Mouse (Mus musculus) erythroblast, embryonic 14.5 days (primary cell): Measurements from ENCODE around the gene Cdc73. TPM values are rescaled to one million over a fixed set of nuclear protein-coding genes. Genes with fewer than 3 reads are reported as not detected.

ENCODE experiments used
- H3K27me3 ChIP-seq: 2 replicates; pipeline ENCODE4 v1.6.1; 2012; ENCODE audit warnings: inconsistent platforms; ENCODE audit not compliant: control insufficient read depth
- H3K36me3 ChIP-seq: 2 replicates; pipeline ENCODE4 v1.6.1; 2012; ENCODE audit warnings: mild to moderate bottlenecking, inconsistent platforms; ENCODE audit not compliant: control insufficient read depth
- H3K4me1 ChIP-seq: 2 replicates; pipeline ENCODE4 v1.6.1; 2012; ENCODE audit warnings: inconsistent platforms; ENCODE audit not compliant: control insufficient read depth
- H3K4me3 ChIP-seq: replicated peaks from 2 replicates; pipeline ENCODE3; 2012; ENCODE audit warnings: moderate library complexity, mild to moderate bottlenecking, inconsistent platforms
- H3K9me3 ChIP-seq: 2 replicates; pipeline ENCODE4 v1.6.1; 2012; ENCODE audit warnings: low read length, inconsistent platforms, mixed read lengths; ENCODE audit not compliant: control insufficient read depth
- GATA1 ChIP-seq: IDR thresholded peaks from 2 replicates; pipeline ENCODE4 v1.6.1; 2012; ENCODE audit warnings: low read length, inconsistent platforms, mixed read lengths
- TAL1 ChIP-seq: IDR thresholded peaks from 3 replicates; pipeline ENCODE4 v1.6.1; 2012; ENCODE audit warnings: low read length, inconsistent platforms, mixed read lengths
- polyA plus RNA-seq: library from polyadenylated mRNA; stranded (reverse); fragments of >175 nt; gene quantifications from 2 replicates; pipeline ENCODE4 v1.2.3, GENCODE M21; 2012

Gene Cdc73
- 0.26 and 0.41 TPM in 2 replicates for polyA plus RNA-seq

GRCm38 (mm10) chr1:143702741-143703262 is at the start of gene Cdc73:
Cdc73 (minus strand) TSS chr1:143702893.
- H3K9me3 ChIP-seq, result no peaks in the 10 kb centered on the region
- H3K36me3 ChIP-seq, result peaks cover 13% of the 10 kb centered on the region
- peaks cover 4% of the 10 kb centered on the region for H3K27me3 ChIP-seq
- peak within 1 kb of the TSS; percentile 89 for H3K4me3 ChIP-seq
- peaks cover 22% of the 10 kb centered on the region for H3K4me1 ChIP-seq
- TF ChIP-seq GATA1 (no peak), TAL1 (no peak)

- H3K4me3 ChIP-seq, result no peak overlapping the region
These were observed 43.2 kb upstream of the Cdc73 start for GRCm38 (mm10) chr1:143745871-143746270.

GRCm38 (mm10) chr1:143742186-143742585 is 39.5 kb upstream of the Cdc73 start:
- TF ChIP-seq GATA1 (no peak), TAL1 (no peak)
- H3K36me3 ChIP-seq, result peaks cover 44% of the 10 kb centered on the region
- H3K9me3 ChIP-seq, result no peaks in the 10 kb centered on the region
- peaks cover 37% of the 10 kb centered on the region for H3K4me1 ChIP-seq
- no peak overlapping the region for H3K4me3 ChIP-seq
- H3K27me3 ChIP-seq, result no peaks in the 10 kb centered on the region

More at GRCm38 (mm10) chr1:143745871-143746270, 43.2 kb upstream of the Cdc73 start:
- Histone ChIP-seq H3K27me3 (no peaks in the 10 kb centered on the region), H3K36me3 (peaks cover 54% of the 10 kb centered on the region), H3K4me1 (peaks cover 21% of the 10 kb centered on the region), H3K9me3 (no peaks in the 10 kb centered on the region)
- no peak for TF ChIP-seq TAL1
- TF ChIP-seq GATA1, result no peak

- Histone ChIP-seq H3K36me3 (peaks cover 36% of the 10 kb centered on the region), H3K4me1 (peaks cover 37% of the 10 kb centered on the region), H3K9me3 (no peaks in the 10 kb centered on the region), H3K27me3 (no peaks in the 10 kb centered on the region), H3K4me3 (no peak overlapping the region)
- TF ChIP-seq TAL1 (no peak), GATA1 (no peak)
These were observed 38.6 kb upstream of the Cdc73 start for GRCm38 (mm10) chr1:143741331-143741730.

- Histone ChIP-seq H3K27me3 (no peaks in the 10 kb centered on the region), H3K9me3 (no peaks in the 10 kb centered on the region), H3K4me3 (peak overlapping the region; percentile 92), H3K4me1 (peaks cover 37% of the 10 kb centered on the region), H3K36me3 (peaks cover 30% of the 10 kb centered on the region)
- TF ChIP-seq TAL1 (no peak), GATA1 (no peak)
These were observed 37.9 kb upstream of the Cdc73 start for GRCm38 (mm10) chr1:143740581-143740980.

- Histone ChIP-seq H3K36me3 (peaks cover 21% of the 10 kb centered on the region), H3K4me3 (peak overlapping the region; percentile 92), H3K27me3 (no peaks in the 10 kb centered on the region), H3K9me3 (no peaks in the 10 kb centered on the region), H3K4me1 (peaks cover 37% of the 10 kb centered on the region)
- TF ChIP-seq GATA1 (no peak), TAL1 (no peak)
These were observed 37.0 kb upstream of the Cdc73 start for GRCm38 (mm10) chr1:143739361-143740350.

- Histone ChIP-seq H3K9me3 (no peaks in the 10 kb centered on the region), H3K36me3 (peaks cover 18% of the 10 kb centered on the region), H3K27me3 (no peaks in the 10 kb centered on the region), H3K4me1 (peaks cover 28% of the 10 kb centered on the region), H3K4me3 (peak overlapping the region; percentile 92)
- no peak for TF ChIP-seq TAL1
- TF ChIP-seq GATA1, result no peak
These were observed 36.1 kb upstream of the Cdc73 start for GRCm38 (mm10) chr1:143738811-143739210.

GRCm38 (mm10) chr1:143733914-143734410 is 31.3 kb upstream of the Cdc73 start:
- no peaks in the 10 kb centered on the region for H3K27me3 ChIP-seq
- H3K9me3 ChIP-seq, result no peaks in the 10 kb centered on the region
- peaks cover 3% of the 10 kb centered on the region for H3K4me1 ChIP-seq
- TF ChIP-seq TAL1 (no peak), GATA1 (no peak)
- H3K36me3 ChIP-seq, result no peaks in the 10 kb centered on the region
- no peak overlapping the region for H3K4me3 ChIP-seq

GRCm38 (mm10) chr1:143731691-143732090 is 29.0 kb upstream of the Cdc73 start:
- no peaks in the 10 kb centered on the region for H3K36me3 ChIP-seq
- no peak overlapping the region for H3K4me3 ChIP-seq
- no peaks in the 10 kb centered on the region for H3K27me3 ChIP-seq
- no peaks in the 10 kb centered on the region for H3K9me3 ChIP-seq
- TF ChIP-seq TAL1 (no peak), GATA1 (no peak)
- no peaks in the 10 kb centered on the region; the same call in none of the 2 replicates for H3K4me1 ChIP-seq
